Mouse (Mus musculus): ENCODE results near the gene Cacna1h. TPM values are rescaled to one million over a fixed set of nuclear protein-coding genes. Genes with fewer than 3 reads are reported as not detected.

The Cacna1h gene
- polyA plus RNA-seq, 1 experiment from 2014 or later = 2.1 TPM

- WGBS = 1% methylated on average over 53 of the region's 53 CpGs
- Histone ChIP-seq H3K27me3 (ENCODE audit: low read depth, poor library complexity, severe bottlenecking) (peaks cover 93% of the 10 kb centered on the region), H3K9me3 (replicated peaks) (no peaks in the 10 kb centered on the region), H3K4me3 (peak overlapping the region; percentile 82), H3K27ac (replicated peaks) (peak overlapping the region; percentile 89), H3K36me3 (no peaks in the 10 kb centered on the region), H3K4me1 (peaks cover 57% of the 10 kb centered on the region)
- DNase-seq (ENCODE audit: low spot score) = peak; percentile 56
Observed at GRCm38 (mm10) chr17:25432433-25433181, 976 bp downstream of the Cacna1h start.

- peaks cover 77% of the 10 kb centered on the region for H3K4me1 ChIP-seq
Observed at GRCm38 (mm10) chr17:25430534-25430933, 3.0 kb downstream of the Cacna1h start.

GRCm38 (mm10) chr17:25429886-25430285 is 3.7 kb downstream of the Cacna1h start:
- no peaks in the 10 kb centered on the region for H3K36me3 ChIP-seq
- no peaks in the 10 kb centered on the region for H3K9me3 ChIP-seq (replicated peaks)
- 51% methylated on average over 6 of the region's 6 CpGs for WGBS
- H3K27me3 ChIP-seq (ENCODE audit: low read depth, poor library complexity, severe bottlenecking) = peaks cover 87% of the 10 kb centered on the region
- peaks cover 78% of the 10 kb centered on the region for H3K4me1 ChIP-seq
- no peak overlapping the region for H3K4me3 ChIP-seq
- H3K27ac ChIP-seq (replicated peaks) = no peak overlapping the region; the same call in 1 of the 2 replicates
- DNase-seq (ENCODE audit: low spot score) = no peak

More at GRCm38 (mm10) chr17:25430534-25430933, 3.0 kb downstream of the Cacna1h start:
- Histone ChIP-seq H3K36me3 (no peaks in the 10 kb centered on the region), H3K27me3 (ENCODE audit: low read depth, poor library complexity, severe bottlenecking) (peaks cover 91% of the 10 kb centered on the region), H3K4me3 (no peak overlapping the region), H3K27ac (replicated peaks) (no peak overlapping the region), H3K9me3 (replicated peaks) (no peaks in the 10 kb centered on the region)
- 56% methylated on average over 8 of the region's 8 CpGs for WGBS
- no peak for DNase-seq (ENCODE audit: low spot score)

- no peak for DNase-seq (ENCODE audit: low spot score)
- no peaks in the 10 kb centered on the region for H3K9me3 ChIP-seq (replicated peaks)
- no peaks in the 10 kb centered on the region for H3K36me3 ChIP-seq
- peaks cover 81% of the 10 kb centered on the region for H3K27me3 ChIP-seq (ENCODE audit: low read depth, poor library complexity, severe bottlenecking)
- WGBS = 68% methylated on average over 5 of the region's 5 CpGs
- H3K27ac ChIP-seq (replicated peaks) = no peak overlapping the region
- H3K4me3 ChIP-seq = no peak overlapping the region
- H3K4me1 ChIP-seq = peaks cover 78% of the 10 kb centered on the region
Observed at GRCm38 (mm10) chr17:25429240-25429639, 4.3 kb downstream of the Cacna1h start.

GRCm38 (mm10) chr17:25427441-25427840 is 6.1 kb downstream of the Cacna1h start:
- no peaks in the 10 kb centered on the region for H3K9me3 ChIP-seq (replicated peaks)
- H3K4me3 ChIP-seq = no peak overlapping the region; the same call in 1 of the 2 replicates
- WGBS = 47% methylated on average over 10 of the region's 10 CpGs
- H3K27me3 ChIP-seq (ENCODE audit: low read depth, poor library complexity, severe bottlenecking) = peaks cover 71% of the 10 kb centered on the region
- peak overlapping the region; percentile 56; the same call in 1 of the 2 replicates for H3K27ac ChIP-seq (replicated peaks)
- no peaks in the 10 kb centered on the region for H3K36me3 ChIP-seq
- peak; percentile 44 for DNase-seq (ENCODE audit: low spot score)
- H3K4me1 ChIP-seq = peaks cover 70% of the 10 kb centered on the region

- peaks cover 3% of the 10 kb centered on the region; the same call in 1 of the 2 replicates for H3K36me3 ChIP-seq
- peaks cover 61% of the 10 kb centered on the region for H3K27me3 ChIP-seq (ENCODE audit: low read depth, poor library complexity, severe bottlenecking)
- H3K4me3 ChIP-seq = no peak overlapping the region
- H3K4me1 ChIP-seq = peaks cover 67% of the 10 kb centered on the region
- H3K9me3 ChIP-seq (replicated peaks) = no peaks in the 10 kb centered on the region
- H3K27ac ChIP-seq (replicated peaks) = 0 out of 2 replicates have a peak overlapping the region, but pooled peaks have one; percentile 4
- no peak for DNase-seq (ENCODE audit: low spot score)
- WGBS = 68% methylated on average over 2 of the region's 2 CpGs
Observed at GRCm38 (mm10) chr17:25425996-25426395, 7.6 kb downstream of the Cacna1h start.

- no peak overlapping the region for H3K27ac ChIP-seq (replicated peaks)
- WGBS = 43% methylated on average over 8 of the region's 8 CpGs
- no peak for DNase-seq (ENCODE audit: low spot score)
- peaks cover 67% of the 10 kb centered on the region for H3K4me1 ChIP-seq
- no peak overlapping the region for H3K4me3 ChIP-seq
- peaks cover 47% of the 10 kb centered on the region for H3K27me3 ChIP-seq (ENCODE audit: low read depth, poor library complexity, severe bottlenecking)
- H3K36me3 ChIP-seq = peaks cover 3% of the 10 kb centered on the region; the same call in 1 of the 2 replicates
- H3K9me3 ChIP-seq (replicated peaks) = no peaks in the 10 kb centered on the region
Observed at GRCm38 (mm10) chr17:25424526-25425080, 9.0 kb downstream of the Cacna1h start.

- peaks cover 20% of the 10 kb centered on the region for H3K27me3 ChIP-seq (ENCODE audit: low read depth, poor library complexity, severe bottlenecking)
- no peak overlapping the region for H3K4me3 ChIP-seq
- no peaks in the 10 kb centered on the region for H3K9me3 ChIP-seq (replicated peaks)
- WGBS = 88% methylated on average over 3 of the region's 3 CpGs
- H3K36me3 ChIP-seq = peaks cover 3% of the 10 kb centered on the region; the same call in 1 of the 2 replicates
- H3K4me1 ChIP-seq = peaks cover 80% of the 10 kb centered on the region
- DNase-seq (ENCODE audit: low spot score) = no peak
- H3K27ac ChIP-seq (replicated peaks) = peak overlapping the region; percentile 47; the same call in 1 of the 2 replicates
Observed at GRCm38 (mm10) chr17:25420998-25421397, 12.6 kb downstream of the Cacna1h start.

GRCm38 (mm10) chr17:25418926-25419325 is 14.7 kb downstream of the Cacna1h start:
- H3K27me3 ChIP-seq (ENCODE audit: low read depth, poor library complexity, severe bottlenecking) = peaks cover 12% of the 10 kb centered on the region
- H3K36me3 ChIP-seq = peaks cover 3% of the 10 kb centered on the region; the same call in 1 of the 2 replicates
- peaks cover 80% of the 10 kb centered on the region for H3K4me1 ChIP-seq
- peak overlapping the region; percentile 84 for H3K27ac ChIP-seq (replicated peaks)
- peak; percentile 84 for DNase-seq (ENCODE audit: low spot score)
- no peaks in the 10 kb centered on the region for H3K9me3 ChIP-seq (replicated peaks)
- 22% methylated on average over 9 of the region's 9 CpGs for WGBS
- H3K4me3 ChIP-seq = peak overlapping the region; percentile 33; the same call in 1 of the 2 replicates

GRCm38 (mm10) chr17:25417990-25418389 is 15.6 kb downstream of the Cacna1h start:
- peak overlapping the region; percentile 84 for H3K27ac ChIP-seq (replicated peaks)
- H3K9me3 ChIP-seq (replicated peaks) = no peaks in the 10 kb centered on the region
- H3K27me3 ChIP-seq (ENCODE audit: low read depth, poor library complexity, severe bottlenecking) = peaks cover 7% of the 10 kb centered on the region
- peaks cover 3% of the 10 kb centered on the region; the same call in 1 of the 2 replicates for H3K36me3 ChIP-seq
- no peak for DNase-seq (ENCODE audit: low spot score)
- peaks cover 78% of the 10 kb centered on the region for H3K4me1 ChIP-seq
- no peak overlapping the region for H3K4me3 ChIP-seq
- WGBS = 77% methylated on average over 6 of the region's 6 CpGs

GRCm38 (mm10) chr17:25416219-25416618 is 17.4 kb downstream of the Cacna1h start:
- peak; percentile 36 for DNase-seq (ENCODE audit: low spot score)
- Histone ChIP-seq H3K27me3 (ENCODE audit: low read depth, poor library complexity, severe bottlenecking) (no peaks in the 10 kb centered on the region; the same call in 1 of the 2 replicates), H3K36me3 (no peaks in the 10 kb centered on the region), H3K4me3 (peak overlapping the region; percentile 29), H3K9me3 (replicated peaks) (no peaks in the 10 kb centered on the region), H3K4me1 (peaks cover 78% of the 10 kb centered on the region), H3K27ac (replicated peaks) (peak overlapping the region; percentile 90)
- WGBS = 13% methylated on average over 3 of the region's 3 CpGs

- H3K27me3 ChIP-seq (ENCODE audit: low read depth, poor library complexity, severe bottlenecking) = no peaks in the 10 kb centered on the region
- peak overlapping the region; percentile 90 for H3K27ac ChIP-seq (replicated peaks)
- peak; percentile 57 for DNase-seq (ENCODE audit: low spot score)
- 5% methylated on average over 6 of the region's 6 CpGs for WGBS
- no peaks in the 10 kb centered on the region for H3K9me3 ChIP-seq (replicated peaks)
- H3K36me3 ChIP-seq = no peaks in the 10 kb centered on the region
- peak overlapping the region; percentile 32 for H3K4me3 ChIP-seq
- H3K4me1 ChIP-seq = peaks cover 79% of the 10 kb centered on the region
Observed at GRCm38 (mm10) chr17:25415421-25415913, 18.1 kb downstream of the Cacna1h start.
